Mouse (Mus musculus): Measurements from ENCODE around the gene Map6. TPM values are rescaled to one million over a fixed set of nuclear protein-coding genes. Genes with fewer than 3 reads are reported as not detected.
A peak's percentile ranks its signal among the peaks of the same experiment; 100 is the strongest.

Gene Map6
- total RNA-seq, 2 experiments from 2014 or later, result 96.6 to 98.6 TPM

DNA sequence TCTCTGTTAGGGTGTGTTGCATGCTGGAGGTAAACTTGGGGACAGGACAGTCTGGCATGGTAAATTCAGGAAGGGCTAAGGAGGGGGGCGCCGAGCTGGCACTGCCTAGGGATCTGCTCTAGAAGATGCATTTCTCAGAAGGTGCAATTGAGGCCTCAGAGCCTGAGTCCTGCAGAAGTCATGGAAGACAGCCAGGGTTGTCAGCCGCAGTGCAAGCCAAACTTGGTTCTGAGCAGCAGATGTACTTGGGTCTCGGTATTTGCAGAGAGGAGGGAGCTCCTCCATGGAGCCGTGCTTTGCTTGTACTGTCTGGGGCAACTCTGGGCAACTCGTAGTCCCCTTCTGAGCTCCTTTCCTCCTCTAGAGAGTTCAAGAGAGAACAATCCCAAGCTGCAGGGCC lies 58.9 kb downstream of the Map6 start:
- Histone ChIP-seq H3K27ac (no peak overlapping the region), H3K4me3 (no peak overlapping the region)
- no peak for DNase-seq (ENCODE audit: low spot score in 2 of 2)
- no peak for TF ChIP-seq CTCF (conservative IDR thresholded peaks at IDR 0.05)

DNA sequence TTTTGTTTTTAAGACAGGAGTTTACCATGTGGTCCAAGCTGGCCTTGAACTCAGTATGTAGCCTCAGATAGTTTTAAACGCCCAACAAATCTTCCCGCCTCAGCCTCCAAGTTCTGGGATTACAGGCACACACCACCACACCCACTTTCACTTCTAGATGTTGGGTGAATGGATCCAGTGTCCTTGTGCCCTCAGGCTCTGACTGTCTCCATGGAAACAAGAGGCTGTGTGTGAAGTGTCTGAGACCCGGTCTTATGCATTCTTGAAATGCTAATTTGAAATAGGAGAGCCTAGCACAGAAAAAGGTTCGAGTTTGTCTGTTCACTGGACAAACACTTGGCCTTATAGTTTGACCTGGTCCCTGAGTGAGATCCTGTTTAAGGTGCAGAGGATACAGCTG lies 61.6 kb downstream of the Map6 start:
- no peak for TF ChIP-seq CTCF (conservative IDR thresholded peaks at IDR 0.05)
- DNase-seq (ENCODE audit: low spot score in 2 of 2), result no peak
- no peak overlapping the region for H3K4me3 ChIP-seq

DNA sequence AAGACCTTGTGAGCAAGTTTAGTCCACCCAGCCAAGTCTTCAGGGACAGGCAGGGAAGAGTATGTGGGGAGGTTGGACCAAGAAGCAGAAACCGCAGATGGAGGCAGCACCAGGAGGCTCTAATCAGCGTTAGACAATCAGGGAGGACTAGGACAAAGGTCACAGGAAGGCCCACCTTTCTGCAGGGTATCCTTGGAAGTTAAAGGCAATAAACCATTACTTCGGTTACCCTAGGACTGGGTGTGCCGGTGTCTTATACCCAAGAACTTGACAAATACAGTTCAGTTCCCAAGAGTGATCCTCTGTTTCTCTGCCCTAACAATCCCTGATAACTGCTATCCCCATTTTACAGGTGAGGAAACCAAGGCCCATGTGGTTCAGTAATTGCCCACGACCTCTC lies 62.8 kb downstream of the Map6 start:
- no peak for TF ChIP-seq CTCF (conservative IDR thresholded peaks at IDR 0.05)
- H3K27ac ChIP-seq, result no peak overlapping the region
- no peak overlapping the region for H3K4me3 ChIP-seq
- DNase-seq (ENCODE audit: low spot score in 2 of 2), result no peak

More for the DNA sequence above, 61.6 kb downstream of the Map6 start:
- H3K27ac ChIP-seq, result no peak overlapping the region

DNA sequence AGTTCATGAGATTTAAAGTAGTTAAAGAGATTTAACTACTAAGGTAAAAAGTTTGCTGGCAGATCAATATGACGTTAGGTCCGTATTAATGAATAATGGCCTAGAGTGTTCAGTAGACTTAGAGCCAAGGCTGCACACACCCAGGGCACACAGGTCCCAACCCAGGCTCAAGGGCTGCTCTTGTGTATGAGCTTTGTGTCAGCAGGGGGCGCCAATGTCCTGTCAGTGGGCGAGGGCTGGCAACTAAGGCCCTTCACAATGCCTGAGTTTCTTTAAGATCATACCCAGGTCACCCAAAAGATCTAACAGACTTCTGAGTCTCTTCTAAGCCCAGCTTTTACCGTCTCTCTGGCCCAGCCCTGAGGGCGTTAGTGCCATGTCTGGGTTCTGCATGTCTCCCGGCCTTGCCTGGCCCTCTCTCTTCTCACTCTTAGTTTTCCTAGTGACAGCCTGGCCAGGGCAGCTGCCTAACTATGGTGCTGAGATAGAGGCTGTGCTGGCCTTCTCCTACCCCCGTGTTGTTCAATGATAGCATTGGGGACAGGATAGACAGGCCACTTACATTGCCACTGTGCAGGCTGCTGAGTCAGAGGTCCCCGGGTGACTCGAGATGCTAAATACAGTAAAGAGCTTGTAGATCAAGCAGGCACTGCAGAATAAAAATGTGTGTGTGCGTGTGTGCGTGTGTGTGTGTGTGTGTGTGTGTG lies 65.7 kb downstream of the Map6 start:
- Histone ChIP-seq H3K4me3 (no peak overlapping the region), H3K27ac (no peak overlapping the region)
- peak; percentile 91 for TF ChIP-seq CTCF (conservative IDR thresholded peaks at IDR 0.05)
- peak; percentile 44 to 81 for DNase-seq (ENCODE audit: low spot score in 2 of 2)

DNA sequence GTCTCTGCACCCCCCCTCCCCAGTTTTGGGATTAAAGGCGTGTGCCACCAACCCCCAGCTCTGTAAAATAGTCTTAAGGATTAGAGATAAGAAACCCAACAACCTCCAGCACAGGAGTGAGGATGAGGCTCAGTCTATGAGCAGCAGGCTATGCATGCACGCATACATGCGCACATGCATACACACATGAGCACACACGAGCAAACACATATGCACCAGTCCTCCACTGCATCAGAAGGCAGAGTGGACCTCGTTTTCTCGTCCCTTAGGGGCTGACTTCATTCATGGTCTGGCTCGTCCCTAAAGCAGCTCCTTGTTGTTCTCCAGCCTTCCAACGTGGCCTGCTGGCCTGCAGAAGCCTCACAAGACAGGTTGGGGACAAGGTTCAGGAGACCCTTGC lies 73.5 kb downstream of the Map6 start:
- Histone ChIP-seq H3K4me3 (no peak overlapping the region), H3K27ac (no peak overlapping the region)
- no peak for TF ChIP-seq CTCF (conservative IDR thresholded peaks at IDR 0.05)
- DNase-seq (ENCODE audit: low spot score in 2 of 2), result no peak

DNA sequence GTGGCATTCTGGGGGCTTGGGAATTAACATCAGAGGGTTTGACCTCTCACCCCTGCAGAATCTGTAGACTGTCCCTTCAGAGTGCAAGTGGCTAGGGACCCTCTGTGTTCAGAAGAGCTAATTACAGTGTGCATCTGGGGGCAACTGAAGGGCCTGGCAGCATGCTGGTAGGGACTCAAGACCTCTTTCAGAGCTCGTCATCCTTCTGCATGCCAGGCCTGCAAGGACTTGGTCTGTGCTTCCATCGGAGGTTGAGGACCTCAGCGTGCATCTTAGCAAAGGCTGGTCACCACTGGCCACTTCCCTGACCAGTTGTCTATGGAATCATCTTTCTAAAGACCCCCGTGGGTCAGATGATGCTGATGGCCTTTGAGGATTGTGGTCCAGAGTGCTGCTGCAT lies 76.3 kb downstream of the Map6 start:
- TF ChIP-seq CTCF (conservative IDR thresholded peaks at IDR 0.05), result no peak

DNA sequence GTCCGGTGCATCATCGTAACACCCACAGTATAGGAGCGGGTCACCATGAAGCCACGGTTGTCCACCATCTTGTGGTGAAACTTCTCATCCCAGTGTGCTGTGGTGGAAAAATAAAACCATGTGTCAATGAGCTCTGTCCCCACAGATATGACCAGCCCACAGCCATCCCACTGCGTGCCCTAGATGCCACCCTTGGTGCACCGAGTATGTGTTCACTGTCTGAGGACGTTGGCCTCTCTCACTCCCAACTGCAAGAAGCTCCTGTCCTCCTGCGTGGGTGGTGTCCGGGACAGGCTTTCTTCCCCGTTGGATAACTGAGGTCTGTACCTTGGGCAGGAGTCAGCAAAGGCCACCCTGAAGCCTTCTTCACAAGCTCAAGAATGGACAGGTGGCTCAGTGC lies 80.0 kb downstream of the Map6 start:
- Histone ChIP-seq H3K27ac (no peak overlapping the region), H3K4me3 (no peak overlapping the region)
- no peak for TF ChIP-seq CTCF (conservative IDR thresholded peaks at IDR 0.05)
- no peak for DNase-seq (ENCODE audit: low spot score in 2 of 2)

More for the DNA sequence above, 76.3 kb downstream of the Map6 start:
- Histone ChIP-seq H3K27ac (no peak overlapping the region), H3K4me3 (no peak overlapping the region)
- DNase-seq (ENCODE audit: low spot score in 2 of 2), result no peak

DNA sequence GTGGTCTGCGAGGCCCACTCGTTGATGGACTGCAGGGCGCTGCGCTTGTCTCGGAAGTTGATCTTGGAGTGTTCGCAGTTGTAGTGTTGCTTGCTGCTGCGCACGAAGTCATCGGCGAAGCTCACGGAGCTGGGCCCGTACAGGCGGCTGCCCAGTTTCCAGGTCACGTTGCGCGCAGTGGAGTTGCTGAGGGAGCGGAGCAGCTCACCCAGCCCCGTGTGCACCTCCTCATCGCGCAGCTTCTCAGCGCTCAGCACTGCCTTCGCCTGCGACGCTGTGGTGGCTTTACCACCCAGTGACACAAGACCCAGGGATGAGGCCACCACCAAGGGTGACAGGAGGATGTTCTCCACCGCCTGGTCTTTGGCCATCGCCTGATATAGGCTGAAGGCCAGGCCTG lies 81.6 kb downstream of the Map6 start:
- no peak for DNase-seq (ENCODE audit: low spot score in 2 of 2)
- TF ChIP-seq CTCF (conservative IDR thresholded peaks at IDR 0.05), result no peak
- no peak overlapping the region for H3K4me3 ChIP-seq
- no peak overlapping the region for H3K27ac ChIP-seq

DNA sequence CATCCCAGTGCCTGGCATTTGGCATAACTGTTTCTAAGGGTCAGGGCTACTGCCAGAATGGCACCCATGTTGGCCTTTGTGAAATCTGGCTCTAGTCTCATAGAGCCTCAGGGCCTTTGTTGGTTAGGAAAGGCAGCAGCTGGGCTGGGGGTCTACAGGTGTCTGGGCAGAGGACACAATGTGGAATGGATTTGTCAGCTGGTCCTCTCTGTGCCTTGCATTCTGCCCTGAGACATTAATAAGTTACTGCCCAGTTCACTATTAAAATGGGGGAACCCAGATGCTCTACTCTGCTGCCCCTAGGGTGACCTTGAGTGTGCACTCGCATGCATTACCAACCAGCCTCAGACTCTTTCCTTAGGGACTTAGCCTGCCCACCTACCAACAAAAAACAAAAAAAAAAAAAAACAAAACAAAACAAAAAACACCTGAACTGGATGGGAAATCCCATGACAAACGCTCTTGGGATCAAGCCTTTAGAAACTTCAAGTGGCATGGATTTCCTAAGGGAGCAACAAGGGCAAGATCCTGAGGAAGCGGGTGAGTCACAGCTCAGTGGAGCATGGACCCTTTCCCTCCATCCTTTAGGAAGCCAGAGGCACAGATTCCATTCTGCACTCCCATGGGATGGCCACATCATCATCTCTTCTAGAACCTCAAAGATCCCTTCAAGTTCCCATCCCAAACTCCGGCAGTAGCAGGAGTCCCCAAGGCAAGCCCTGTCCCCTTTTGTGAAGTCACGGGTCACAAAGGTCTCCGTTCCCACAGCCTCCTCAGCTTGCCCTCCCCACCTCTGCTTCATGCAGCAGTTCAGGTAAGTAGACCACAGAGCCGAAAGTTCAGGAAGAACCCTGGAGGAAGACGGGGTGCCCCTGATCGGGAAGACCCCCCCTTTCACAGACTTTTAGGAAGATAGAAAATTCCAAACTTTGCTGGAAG lies 82.8 kb downstream of the Map6 start:
- no peak for DNase-seq (ENCODE audit: low spot score in 2 of 2)
- Histone ChIP-seq H3K4me3 (no peak overlapping the region), H3K27ac (no peak overlapping the region)
- TF ChIP-seq CTCF (conservative IDR thresholded peaks at IDR 0.05), result no peak

DNA sequence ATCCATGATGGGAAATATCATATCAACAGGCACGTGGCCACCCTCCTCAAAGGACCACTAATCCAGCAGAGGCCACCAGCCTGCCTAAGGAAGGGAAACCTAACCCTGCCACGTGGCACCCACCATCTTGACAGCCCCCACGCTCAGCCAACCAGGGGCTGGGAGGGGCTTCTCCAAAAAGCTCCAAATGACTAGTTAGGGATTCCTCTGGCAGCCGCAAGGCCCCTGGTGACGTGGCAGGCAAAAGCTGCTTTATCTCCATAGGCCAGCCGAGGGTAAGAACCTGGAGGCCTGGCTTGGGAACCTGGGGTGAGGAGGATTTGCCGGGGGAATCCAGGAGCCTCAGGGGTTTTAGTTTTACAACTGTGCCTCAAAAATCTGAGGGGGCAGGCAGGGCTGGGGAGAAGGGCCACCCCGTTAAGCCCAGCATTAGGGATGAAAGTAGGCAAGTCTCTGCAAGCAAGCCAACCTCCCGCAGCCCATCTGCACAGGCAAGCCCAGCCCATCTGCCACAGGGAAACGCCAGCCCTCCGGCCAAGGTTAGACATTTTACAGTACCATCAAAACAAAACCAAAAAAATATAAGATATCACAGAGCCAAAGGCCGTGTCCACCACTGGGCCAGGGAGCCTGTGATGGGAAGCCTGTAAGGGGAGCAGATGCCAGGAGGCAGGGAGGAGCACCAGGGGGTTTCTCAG lies 84.0 kb downstream of the Map6 start:
- peak overlapping the region; percentile 84 for H3K27ac ChIP-seq
- H3K4me3 ChIP-seq, result peak overlapping the region; percentile 56
- TF ChIP-seq CTCF (conservative IDR thresholded peaks at IDR 0.05), result no peak
- DNase-seq (ENCODE audit: low spot score in 2 of 2), result no peak

DNA sequence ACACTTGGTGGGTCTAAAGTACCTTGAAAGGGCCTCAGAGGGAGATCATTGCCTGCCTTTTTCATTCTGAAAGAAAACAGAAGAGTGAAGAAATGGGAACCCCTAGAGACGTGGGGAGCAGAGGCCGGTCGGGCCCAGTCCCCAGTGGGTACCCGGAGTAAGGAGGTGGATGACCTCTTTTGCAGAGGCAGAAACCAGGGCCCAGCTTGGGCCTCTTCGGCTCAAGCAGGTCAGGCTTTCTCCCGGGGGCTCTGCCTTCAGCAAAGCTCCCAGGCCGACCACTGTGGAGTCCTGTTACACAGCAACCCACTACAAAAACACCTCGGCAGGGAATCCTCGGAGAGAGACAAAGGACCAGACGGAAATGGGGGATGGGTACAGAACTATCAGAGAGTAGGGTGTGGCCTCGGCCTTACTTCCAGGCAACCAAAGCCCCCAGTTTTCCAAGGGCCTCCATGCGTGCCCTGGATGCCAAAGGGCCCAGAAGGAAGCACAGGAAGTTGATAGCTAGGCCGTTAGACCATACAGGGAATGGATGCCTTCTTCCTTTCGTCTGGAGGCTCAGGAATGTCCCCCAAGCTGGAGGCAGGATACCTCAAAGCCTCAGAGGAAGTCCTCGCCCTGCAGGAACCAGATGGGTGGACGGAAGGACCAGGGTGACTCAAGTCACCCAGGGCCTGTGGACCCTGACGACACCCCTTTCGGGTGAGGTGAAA lies 84.7 kb downstream of the Map6 start:
- Histone ChIP-seq H3K27ac (peak overlapping the region; percentile 84), H3K4me3 (peak overlapping the region; percentile 56)
- TF ChIP-seq CTCF (conservative IDR thresholded peaks at IDR 0.05), result no peak
- no peak for DNase-seq (ENCODE audit: low spot score in 2 of 2)

All from layer of hippocampus, adult 2 months (tissue).